9 mouse cellular contexts compared by ENCODE assay signal in the genomic region with DNA sequence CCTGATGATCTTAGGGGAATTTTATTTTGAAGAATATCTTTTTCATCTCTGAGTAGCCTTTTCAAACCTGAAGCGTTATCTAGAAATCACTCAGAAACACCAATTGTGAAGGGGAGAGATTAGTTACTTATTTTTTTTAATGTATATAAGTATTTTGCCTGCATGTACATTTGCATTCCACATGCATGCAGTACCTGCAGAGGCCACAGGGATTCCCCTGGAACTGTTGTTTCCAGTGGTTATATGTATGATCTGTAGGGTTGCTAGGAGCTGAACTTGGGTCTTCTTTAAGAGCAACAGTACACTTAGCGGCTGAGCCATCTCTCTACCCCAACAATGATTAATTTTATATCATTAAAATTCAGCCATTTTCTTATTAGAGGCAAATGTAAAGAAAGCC. TPM values are rescaled to one million over a fixed set of nuclear protein-coding genes. Genes with fewer than 3 reads are reported as not detected.
DNase-seq lines count a peak whose midpoint lies in the region; ATAC-seq and TF ChIP-seq lines count a peak whose summit lies in the region.
"Had no signal": no experiment of that assay in that cellular context is flagged by ENCODE, and none has a peak within 500 bp of the region (broad histone marks: within the 10 kb centered on the region; RNA-seq: fewer than 3 reads in every experiment).

No protein-coding gene starts in this region.

- no peak overlapping the region for H3K4me2 ChIP-seq in lung, embryonic 14.5 days
- H3K4me2 ChIP-seq: heart, embryonic 15.5 days had no signal

- no peak overlapping the region for H3K4me3 ChIP-seq in lung, embryonic 14.5 days (ENCODE audit: low read depth, low read length)
- H3K4me3 ChIP-seq in lung, adult 2 months (replicated peaks; ENCODE audit: extremely low read depth, low read depth, low read length), result no peak overlapping the region
- H3K4me3 ChIP-seq: heart, embryonic 15.5 days had no signal

- DNase-seq in embryo, embryonic 10 days (ENCODE audit: low spot score), result peak; percentile 41
- no peak for DNase-seq in embryo, embryonic 9.5 days (ENCODE audit: extremely low spot score)
- DNase-seq in lung, embryonic 14.5 days, result peak; percentile 75
- no peak for DNase-seq in lung, adult 2 months
- peak; percentile 49 for DNase-seq in brain, embryonic 14.5 days (ENCODE audit: low read depth)
- no peak for DNase-seq in ovary, adult 18-20 months (ENCODE audit: low spot score)
- DNase-seq in urinary bladder, postnatal 25 days (ENCODE audit: low spot score), result no peak

- H3K27me3 ChIP-seq in lung, embryonic 14.5 days (ENCODE audit: insufficient read depth, low read length), result no peaks in the 10 kb centered on the region
- H3K27me3 ChIP-seq: heart, embryonic 15.5 days had no signal

- TF ChIP-seq CTCF in lung, embryonic 14.5 days (IDR thresholded peaks at IDR 0.05; ENCODE audit: low read depth), result peak; percentile 50
- TF ChIP-seq CTCF in lung, adult 2 months (IDR thresholded peaks at IDR 0.05; ENCODE audit: insufficient read depth, low read length), result no peak
- TF ChIP-seq CTCF in brain, embryonic 14.5 days (IDR thresholded peaks at IDR 0.05; ENCODE audit: borderline replicate concordance, extremely low read depth, insufficient read depth, insufficient read length), result peak; percentile 41; the same call in 1 of the 2 replicates

- H3K4me1 ChIP-seq in lung, embryonic 14.5 days (ENCODE audit: insufficient read depth), result no peaks in the 10 kb centered on the region
- no peaks in the 10 kb centered on the region for H3K4me1 ChIP-seq in lung, adult 2 months (ENCODE audit: control insufficient read depth, insufficient read depth, low read length)
- H3K4me1 ChIP-seq: heart, embryonic 15.5 days had no signal

- no peak for ATAC-seq in lung, embryonic 14.5 days (ENCODE audit: insufficient read depth)
- peak; percentile 37; the same call in 1 of the 2 replicates for ATAC-seq in neutrophil, adult 5-6 weeks (ENCODE audit: extremely low read depth, insufficient number of reproducible peaks, low FRiP score, poor library complexity, severe bottlenecking)

- H3K9ac ChIP-seq in lung, embryonic 14.5 days, result no peak overlapping the region
- H3K9ac ChIP-seq: heart, embryonic 15.5 days had no signal

- H3K36me3 ChIP-seq in lung, embryonic 14.5 days (ENCODE audit: insufficient read depth), result peaks cover 81% of the 10 kb centered on the region

- WGBS in lung, embryonic 14.5 days, result 89% methylated on average over 2 of the region's 2 CpGs
- WGBS in lung, adult 2 months, result 90% methylated on average over 2 of the region's 2 CpGs

- H3K9me3 ChIP-seq in lung, embryonic 14.5 days (ENCODE audit: low read depth, low read length), result no peaks in the 10 kb centered on the region
- H3K9me3 ChIP-seq: heart, embryonic 15.5 days had no signal

- no peak for TF ChIP-seq POLR2A in lung, adult 2 months (IDR thresholded peaks at IDR 0.05; ENCODE audit: borderline replicate concordance, extremely low read depth, low read depth, low read length)
- no peak for TF ChIP-seq POLR2A in brain, embryonic 14.5 days (IDR thresholded peaks at IDR 0.05; ENCODE audit: borderline replicate concordance, extremely low read depth, insufficient read depth, insufficient read length, poor library complexity, severe bottlenecking)

- no peak overlapping the region for H3K27ac ChIP-seq in lung, embryonic 14.5 days (ENCODE audit: low read depth)
- H3K27ac ChIP-seq: heart, embryonic 15.5 days had no signal

RNA-seq across cellular contexts. Expression of a gene that starts 9.7 kb away (rescaled TPM):
- polyA plus RNA-seq in lung, embryonic 14.5 days (2014; fragmentation: Nextera tagmentation; extraction: Ambion mirVana), result 38.5 and 43.7 TPM in 2 replicates
- 9.9 and 15.8 TPM in 2 replicates for polyA plus RNA-seq in lung, adult 2 months (2012; rRNA removed)
- polyA plus RNA-seq in brain, embryonic 14.5 days (2012; rRNA removed), result 46.6 and 52.7 TPM in 2 replicates
- 206 and 230 TPM in 2 replicates for total RNA-seq in neutrophil, adult 5-6 weeks (2017)

RNA-seq across cellular contexts. Expression of a gene that starts 21.7 kb away (rescaled TPM):
- 54.9 and 55.8 TPM in 2 replicates for polyA plus RNA-seq in lung, embryonic 14.5 days (2014; fragmentation: Nextera tagmentation; extraction: Ambion mirVana)
- 16.3 and 25.3 TPM in 2 replicates for polyA plus RNA-seq in lung, adult 2 months (2012; rRNA removed)
- 74.6 and 80.9 TPM in 2 replicates for polyA plus RNA-seq in brain, embryonic 14.5 days (2012; rRNA removed)
- total RNA-seq in neutrophil, adult 5-6 weeks (2017), result 29.3 and 53.3 TPM in 2 replicates

RNA-seq across cellular contexts. Expression of a gene that starts 44.8 kb away (rescaled TPM):
- polyA plus RNA-seq in lung, embryonic 14.5 days (2014; fragmentation: Nextera tagmentation; extraction: Ambion mirVana), result 16.3 and 22.1 TPM in 2 replicates
- polyA plus RNA-seq in lung, adult 2 months (2012; rRNA removed), result 21.2 TPM in 2 replicates
- 47.2 and 57.5 TPM in 2 replicates for polyA plus RNA-seq in brain, embryonic 14.5 days (2012; rRNA removed)
- 14.7 and 19.1 TPM in 2 replicates for total RNA-seq in neutrophil, adult 5-6 weeks (2017)

RNA-seq across cellular contexts. Expression of a gene that starts 48.4 kb away (rescaled TPM):
- polyA plus RNA-seq in lung, embryonic 14.5 days (2014; fragmentation: Nextera tagmentation; extraction: Ambion mirVana), result 79.7 and 84.8 TPM in 2 replicates
- polyA plus RNA-seq in lung, adult 2 months (2012; rRNA removed), result 33.2 and 42.0 TPM in 2 replicates
- 93.4 and 93.8 TPM in 2 replicates for polyA plus RNA-seq in brain, embryonic 14.5 days (2012; rRNA removed)
- 42.8 and 43.5 TPM in 2 replicates for total RNA-seq in neutrophil, adult 5-6 weeks (2017)

Comparison
In these comparisons a context has a peak if more than half of its experiments do, and no peak if none do; other contexts are left out.
1. DNase-seq: peak in embryo, embryonic 10 days (single experiment), lung, embryonic 14.5 days (single experiment) and brain, embryonic 14.5 days (single experiment); none in embryo, embryonic 9.5 days (single experiment), lung, adult 2 months (single experiment), ovary, adult 18-20 months (single experiment) and urinary bladder, postnatal 25 days (single experiment).